Mouse (Mus musculus) forebrain, embryonic 12.5 days (tissue): ENCODE data around the gene Zfp53. TPM values are rescaled to one million over a fixed set of nuclear protein-coding genes. Genes with fewer than 3 reads are reported as not detected.

Source experiments
- ATAC-seq: fragments of 200-750 bp; cut with Nextera tagmentation; 2 replicates; pipeline ENCODE4 v1.8.0; 2017; ENCODE audit warnings: moderate TSS enrichment; ENCODE audit not compliant: low FRiP score
- H3K27ac ChIP-seq: fragments of 300-500 bp; sonication (generic); 2 replicates; pipeline ENCODE4 v1.5.1; 2016; ENCODE audit warnings: mild to moderate bottlenecking
- H3K27me3 ChIP-seq: fragments of 300-500 bp; sonication (generic); 2 replicates; pipeline ENCODE4 v1.6.1; 2016; ENCODE audit warnings: mild to moderate bottlenecking
- H3K36me3 ChIP-seq: fragments of 300-500 bp; sonication (generic); replicated peaks from 2 replicates; pipeline ENCODE4 v1.6.1; 2016; ENCODE audit warnings: mild to moderate bottlenecking
- H3K4me1 ChIP-seq: fragments of 300-500 bp; sonication (generic); 2 replicates; pipeline ENCODE4 v1.6.1; 2016
- H3K4me2 ChIP-seq: fragments of 300-500 bp; sonication (generic); 2 replicates; pipeline ENCODE4 v1.6.1; 2016; ENCODE audit warnings: mild to moderate bottlenecking, moderate library complexity
- H3K4me3 ChIP-seq: fragments of 300-500 bp; sonication (generic); replicated peaks from 2 replicates; pipeline ENCODE4 v1.5.1; 2016; ENCODE audit warnings: mild to moderate bottlenecking
- H3K9ac ChIP-seq: fragments of 300-500 bp; sonication (generic); 2 replicates; pipeline ENCODE4 v1.6.1; 2016; ENCODE audit warnings: mild to moderate bottlenecking
- H3K9me3 ChIP-seq: fragments of 300-500 bp; sonication (generic); 2 replicates; pipeline ENCODE4 v1.6.1; 2016
- WGBS: fragments of 180-500 bp; shearing (Covaris S2); methylation state at CpG from one replicate; pipeline ENCODE4 v1.1.7; 2016; 5-methylcytosine and 5-hydroxymethylcytosine counted together
- polyA plus RNA-seq: library from polyadenylated mRNA; unstranded; fragments of >200 nt; fragmentation: Nextera tagmentation; extraction: Ambion mirVana; gene quantifications from 2 replicates; pipeline ENCODE4 v1.2.1, GENCODE M21; 2016

Zfp53 gene
- polyA plus RNA-seq, 1 experiment from 2014 or later: 9.2 TPM

GRCm38 (mm10) chr17:21532101-21532951 lies 43.5 kb downstream of the Zfp53 start:
- Histone ChIP-seq H3K9ac (peak overlapping the region; percentile 79), H3K27ac (peak overlapping the region; percentile 87), H3K27me3 (no peaks in the 10 kb centered on the region), H3K4me3 (peak overlapping the region; percentile 60), H3K4me1 (peaks cover 16% of the 10 kb centered on the region), H3K4me2 (peak overlapping the region; percentile 58), H3K9me3 (no peaks in the 10 kb centered on the region), H3K36me3 (no peaks in the 10 kb centered on the region)
- WGBS: under 1% methylated on average over 46 of the region's 54 CpGs
- ATAC-seq: peak; percentile 79

DNA sequence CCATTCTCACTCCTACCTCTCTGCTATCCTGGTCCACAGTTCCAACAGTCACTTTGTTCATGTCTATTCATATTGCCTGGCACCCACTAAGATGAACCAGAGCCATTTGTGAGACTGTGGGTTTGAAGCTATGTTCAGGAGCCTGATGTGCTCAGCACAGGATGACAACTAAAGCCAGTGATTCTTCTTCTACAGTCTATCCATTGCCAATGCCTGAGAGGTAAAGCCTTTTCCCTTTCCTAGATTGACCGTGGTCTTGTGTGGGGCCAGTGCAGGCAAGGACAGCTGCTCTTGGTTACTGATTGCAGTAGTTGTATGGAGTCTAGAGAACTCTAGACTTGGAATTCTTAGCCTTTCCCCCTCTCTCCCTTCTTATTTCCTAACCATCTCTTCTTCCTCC lies 45.2 kb downstream of the Zfp53 start:
- 96% methylated on average over 1 of the region's 1 CpGs for WGBS

GRCm38 (mm10) chr17:21534460-21535095 lies 45.8 kb downstream of the Zfp53 start:
- H3K9me3 ChIP-seq: no peaks in the 10 kb centered on the region
- H3K9ac ChIP-seq: no peak overlapping the region; the same call in 1 of the 2 replicates
- H3K4me3 ChIP-seq: no peak overlapping the region
- peak overlapping the region; percentile 68; the same call in 1 of the 2 replicates for H3K4me2 ChIP-seq
- H3K36me3 ChIP-seq: no peaks in the 10 kb centered on the region
- ATAC-seq: peak; percentile 30; the same call in 1 of the 2 replicates
- no peak overlapping the region for H3K27ac ChIP-seq
- no peaks in the 10 kb centered on the region for H3K27me3 ChIP-seq
- WGBS: 18% methylated on average over 4 of the region's 4 CpGs
- peaks cover 16% of the 10 kb centered on the region for H3K4me1 ChIP-seq

More for the DNA sequence above, 45.2 kb downstream of the Zfp53 start:
- H3K36me3 ChIP-seq: no peaks in the 10 kb centered on the region
- H3K9ac ChIP-seq: no peak overlapping the region
- H3K9me3 ChIP-seq: no peaks in the 10 kb centered on the region
- no peak overlapping the region for H3K4me3 ChIP-seq
- no peak overlapping the region for H3K27ac ChIP-seq
- H3K27me3 ChIP-seq: no peaks in the 10 kb centered on the region
- ATAC-seq: no peak
- no peak overlapping the region for H3K4me2 ChIP-seq
- peaks cover 16% of the 10 kb centered on the region for H3K4me1 ChIP-seq

GRCm38 (mm10) chr17:21535096-21536001 lies 46.6 kb downstream of the Zfp53 start, which contains the start of gene Zfp52:
Zfp52 (plus strand) TSS chr17:21535539.
- peak within 1 kb of the TSS; percentile 56 for H3K9ac ChIP-seq
- peaks cover 16% of the 10 kb centered on the region for H3K4me1 ChIP-seq
- H3K9me3 ChIP-seq: no peaks in the 10 kb centered on the region
- peak; percentile 37; the same call in 1 of the 2 replicates for ATAC-seq
- 3% methylated on average over 21 of the region's 21 CpGs for WGBS
- H3K27ac ChIP-seq: no peak within 1 kb of the TSS
- H3K4me3 ChIP-seq: peak within 1 kb of the TSS; percentile 41
- peak within 1 kb of the TSS; percentile 68 for H3K4me2 ChIP-seq
- no peaks in the 10 kb centered on the region for H3K27me3 ChIP-seq
- H3K36me3 ChIP-seq: no peaks in the 10 kb centered on the region

- WGBS: 39% methylated on average over 7 of the region's 7 CpGs
- no peak for ATAC-seq
- Histone ChIP-seq H3K4me1 (peaks cover 16% of the 10 kb centered on the region), H3K36me3 (no peaks in the 10 kb centered on the region), H3K4me2 (peak overlapping the region; percentile 68), H3K9me3 (no peaks in the 10 kb centered on the region), H3K9ac (no peak overlapping the region), H3K4me3 (peak overlapping the region; percentile 41), H3K27ac (no peak overlapping the region), H3K27me3 (no peaks in the 10 kb centered on the region)
These were observed 47.3 kb downstream of the Zfp53 start for GRCm38 (mm10) chr17:21536096-21536495.

DNA sequence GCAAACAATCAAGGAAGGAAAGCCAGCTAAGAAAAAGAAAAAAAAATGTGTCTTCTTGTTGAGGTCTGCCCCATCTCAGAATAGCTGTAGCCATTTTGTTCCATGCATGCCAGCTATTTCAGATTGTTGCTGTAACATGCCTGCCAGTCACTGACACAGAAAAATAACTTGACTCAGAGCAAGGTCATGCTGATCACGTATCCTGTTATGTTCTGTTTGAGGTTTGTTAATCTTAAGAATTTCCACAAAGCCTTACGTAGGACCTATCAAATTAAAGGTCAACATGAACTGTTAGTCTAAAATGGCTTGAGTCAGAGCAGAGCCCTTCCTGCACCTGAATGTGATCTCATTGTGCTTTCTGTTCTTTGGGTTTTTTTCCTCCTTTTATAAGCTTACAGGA lies 47.9 kb downstream of the Zfp53 start:
- WGBS: 82% methylated on average over 2 of the region's 2 CpGs
- Histone ChIP-seq H3K4me3 (no peak overlapping the region), H3K9me3 (no peaks in the 10 kb centered on the region), H3K27ac (no peak overlapping the region), H3K4me2 (no peak overlapping the region), H3K27me3 (no peaks in the 10 kb centered on the region), H3K9ac (no peak overlapping the region), H3K36me3 (no peaks in the 10 kb centered on the region), H3K4me1 (peaks cover 14% of the 10 kb centered on the region)
- ATAC-seq: no peak

- Histone ChIP-seq H3K36me3 (0 out of 2 replicates have a peak, but pooled peaks cover 6% of the 10 kb centered on the region), H3K4me3 (no peak overlapping the region), H3K4me2 (no peak overlapping the region), H3K9me3 (no peaks in the 10 kb centered on the region), H3K9ac (no peak overlapping the region), H3K4me1 (no peaks in the 10 kb centered on the region), H3K27ac (no peak overlapping the region), H3K27me3 (no peaks in the 10 kb centered on the region)
- 87% methylated on average over 2 of the region's 2 CpGs for WGBS
- ATAC-seq: no peak
These were observed 69.0 kb downstream of the Zfp53 start for GRCm38 (mm10) chr17:21557831-21558230.

Other genes starting within 250 kb of the Zfp53 start
- not detected in 2 replicates for gene Vmn1r235, start 232.6 kb upstream of the Zfp53 start, polyA plus RNA-seq
- not detected in 2 replicates for gene Vmn1r236, start 206.1 kb upstream of the Zfp53 start, polyA plus RNA-seq
- gene Vmn1r237, start 177.1 kb upstream of the Zfp53 start, polyA plus RNA-seq: not detected in 2 replicates
- 2.3 and 2.4 TPM in 2 replicates for gene Zfp677, start 105.2 kb upstream of the Zfp53 start, polyA plus RNA-seq
- gene Zfp54, start 65.8 kb upstream of the Zfp53 start, polyA plus RNA-seq: 2.5 and 2.6 TPM in 2 replicates
- 10.9 and 13.9 TPM in 2 replicates for gene Zfp51, start 38.6 kb upstream of the Zfp53 start, polyA plus RNA-seq
- 1.7 and 1.9 TPM in 2 replicates for gene Zfp52, start 46.5 kb downstream of the Zfp53 start, polyA plus RNA-seq
- gene Zfp948, start 78.0 kb downstream of the Zfp53 start, polyA plus RNA-seq: 15.0 and 16.2 TPM in 2 replicates
- 8.5 and 8.6 TPM in 2 replicates for gene Zfp983, start 161.6 kb downstream of the Zfp53 start, polyA plus RNA-seq
- 9.3 and 10.5 TPM in 2 replicates for gene Gm10226, start 202.9 kb downstream of the Zfp53 start, polyA plus RNA-seq
- gene Zfp760, start 218.7 kb downstream of the Zfp53 start, polyA plus RNA-seq: 25.1 and 25.9 TPM in 2 replicates
- 10.5 and 10.8 TPM in 2 replicates for gene Zfp229, start 241.8 kb downstream of the Zfp53 start, polyA plus RNA-seq